Mouse (Mus musculus): Measurements from ENCODE around the gene Llgl2.
"Not testable (repeated sequence)": the region's sequence is repeated elsewhere in the genome, so short reads cannot be mapped to it uniquely, and the experiment has no call there.

Llgl2 gene

DNA sequence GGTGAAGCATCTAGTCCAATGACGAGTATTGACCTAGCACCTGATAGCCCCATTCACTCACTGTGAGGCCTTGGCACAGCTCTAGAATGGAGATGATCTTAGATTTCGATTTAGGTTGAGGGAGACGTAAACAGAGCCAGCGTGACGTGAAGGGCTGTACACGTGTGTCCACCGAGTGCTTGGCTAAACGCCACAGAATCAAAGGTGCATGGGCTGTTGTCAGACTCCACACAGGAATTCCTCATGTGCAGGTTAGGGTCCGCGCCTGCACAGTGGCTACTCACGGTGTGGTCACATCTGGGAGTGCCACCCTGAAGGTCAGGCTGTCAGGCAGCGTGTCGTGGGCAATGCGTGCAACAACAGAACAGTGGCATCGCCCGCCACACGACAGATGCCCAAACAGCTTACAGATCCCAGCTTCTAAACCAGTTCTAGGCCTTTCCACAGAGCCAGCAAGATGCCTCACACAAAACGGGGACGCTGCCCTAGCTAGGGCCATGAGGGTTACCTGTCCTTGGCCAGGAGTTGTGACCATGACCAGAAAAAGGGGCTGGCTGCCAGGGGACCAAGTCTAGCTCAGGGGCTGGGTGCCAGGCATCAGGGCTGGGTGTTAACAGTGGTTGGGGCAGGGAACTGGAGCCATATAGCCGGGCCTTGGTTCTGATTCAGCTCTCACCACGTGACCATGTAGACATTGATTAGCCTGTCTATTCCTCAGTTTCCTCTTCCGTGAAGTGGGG is 13.9 kb downstream of the Llgl2 start:
- DNase-seq: no peak

DNA sequence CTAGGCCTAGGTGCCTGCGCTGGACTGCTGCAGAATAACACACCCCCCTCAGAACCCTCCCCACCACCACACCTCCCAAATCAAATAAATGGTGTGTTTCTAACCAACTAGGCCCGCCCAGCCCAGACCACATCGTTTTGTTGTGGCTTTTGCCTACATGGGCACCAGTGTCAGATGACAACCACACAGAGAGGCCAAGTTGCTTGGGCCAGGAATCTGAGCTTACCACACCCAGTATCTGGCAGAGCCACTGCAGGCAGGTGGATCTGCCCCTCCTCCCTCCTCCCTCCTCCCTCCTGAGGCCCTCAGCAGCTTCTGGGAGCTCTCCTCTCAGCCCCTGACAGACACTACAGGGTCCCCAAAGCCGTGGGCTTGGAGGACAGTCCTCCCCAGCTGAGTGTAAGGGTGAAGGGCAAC is 15.1 kb downstream of the Llgl2 start:
- DNase-seq: no peak

GRCm38 (mm10) chr11:115839732-115840131 is 15.9 kb downstream of the Llgl2 start:
- DNase-seq: no peak

- no peak for DNase-seq
These were observed 17.2 kb downstream of the Llgl2 start for GRCm38 (mm10) chr11:115841044-115841443.

GRCm38 (mm10) chr11:115841961-115842550 is 18.2 kb downstream of the Llgl2 start:
- DNase-seq: no peak

GRCm38 (mm10) chr11:115843141-115843890 is 19.5 kb downstream of the Llgl2 start:
- DNase-seq: no peak

DNA sequence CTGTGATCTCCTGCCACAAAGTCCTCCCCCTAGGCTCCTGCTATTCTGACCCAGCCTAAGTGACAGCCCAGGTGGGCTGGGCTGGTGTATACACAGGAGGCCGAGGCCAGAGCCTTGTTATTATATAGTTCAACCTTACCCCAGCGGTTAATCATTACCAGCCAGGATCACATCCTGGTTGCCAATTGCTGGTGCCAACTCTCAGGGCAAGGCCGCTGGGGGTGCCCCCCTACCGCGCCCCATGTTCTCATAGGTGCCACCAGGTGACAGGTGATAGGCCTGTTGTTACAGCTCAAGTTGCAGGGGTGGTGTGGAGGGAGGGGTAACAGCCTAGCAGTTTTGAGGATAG is 20.0 kb downstream of the Llgl2 start:
- no peak for DNase-seq

- no peak for DNase-seq
These were observed 20.4 kb downstream of the Llgl2 start for GRCm38 (mm10) chr11:115844240-115844639.

DNA sequence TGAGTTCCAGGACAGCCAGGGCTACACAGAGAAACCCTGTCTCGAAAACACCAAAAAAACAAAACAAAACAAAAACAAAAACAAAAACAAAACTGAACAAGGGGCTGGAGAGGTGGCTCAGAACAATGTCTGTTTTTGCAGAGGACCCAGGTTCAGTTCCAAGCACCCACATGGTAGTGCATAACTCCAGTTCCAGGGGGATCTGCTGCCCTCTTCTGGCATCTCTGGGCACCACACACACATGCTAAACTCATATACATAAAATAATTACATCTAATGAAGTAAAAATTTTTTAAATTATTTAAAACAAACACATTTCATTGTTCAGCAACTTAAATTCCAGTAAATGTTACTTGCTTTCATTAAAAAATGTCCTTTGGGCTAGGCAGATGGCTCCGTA is 22.0 kb downstream of the Llgl2 start:
- DNase-seq: no peak

GRCm38 (mm10) chr11:115854674-115855073 is 30.8 kb downstream of the Llgl2 start:
- DNase-seq: no peak

DNA sequence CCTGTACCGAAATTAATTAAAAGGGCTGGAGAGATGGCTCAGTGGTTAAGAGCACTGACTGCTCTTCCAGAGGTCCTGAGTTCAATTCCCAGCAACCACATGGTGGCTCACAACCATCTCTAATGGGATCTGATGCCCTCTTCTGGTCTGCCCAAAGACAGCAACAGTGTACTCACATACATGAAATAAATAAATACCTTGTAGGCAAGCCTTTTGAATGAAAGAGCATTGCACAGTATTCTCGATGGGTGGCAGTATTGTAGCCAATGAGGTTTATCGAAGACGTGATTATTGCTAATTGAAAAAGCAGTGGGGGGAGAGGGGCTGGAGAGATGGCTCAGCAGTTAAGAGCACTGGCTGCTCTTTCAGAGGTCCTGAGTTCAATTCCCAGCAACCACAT is 33.3 kb downstream of the Llgl2 start:
- not testable (repeated sequence) for DNase-seq

DNA sequence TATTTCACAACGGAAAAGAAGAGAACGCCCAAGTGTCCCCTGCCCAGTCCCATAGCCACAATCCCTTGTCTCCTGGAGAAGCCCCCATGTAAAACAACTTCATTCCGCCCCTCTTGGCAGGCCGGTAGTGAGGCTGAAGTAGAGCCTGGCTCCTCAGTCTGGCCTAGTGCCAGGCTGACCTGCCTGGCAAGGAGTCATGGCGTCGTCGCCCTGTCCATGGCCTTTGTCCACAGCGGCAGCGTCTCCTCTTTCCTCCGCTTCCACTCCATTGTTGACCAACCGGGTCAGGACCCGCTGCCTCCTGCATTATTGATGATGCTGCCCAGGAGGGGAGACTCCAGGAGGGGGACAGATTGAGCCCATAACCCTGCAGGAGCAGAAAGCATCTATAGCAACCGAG is 34.1 kb downstream of the Llgl2 start:
- no peak for DNase-seq

DNA sequence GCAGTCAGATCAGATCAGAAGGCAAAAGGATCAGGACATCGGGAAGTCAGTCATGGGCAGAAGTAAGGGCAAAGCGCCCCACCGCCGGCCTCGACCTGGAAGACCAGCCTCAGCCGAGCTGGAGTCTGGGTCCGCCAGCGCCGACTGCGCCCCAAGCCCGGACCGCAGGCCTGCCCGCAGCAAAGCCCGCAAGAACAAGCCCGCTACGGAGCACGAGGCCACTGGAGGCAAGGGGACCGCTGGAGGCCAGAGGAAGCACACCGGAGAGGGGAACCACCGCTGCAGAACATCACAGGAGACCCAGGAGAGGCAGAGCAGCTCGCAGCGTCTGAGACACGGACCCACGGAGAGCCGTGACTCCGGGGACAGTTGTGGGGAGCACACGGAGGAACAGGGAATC is 34.5 kb downstream of the Llgl2 start, which contains the start of gene Myo15b:
Gene Myo15b, plus strand, starts transcription at position 53 of the 400 bp plus-strand sequence.
- no peak for DNase-seq

DNA sequence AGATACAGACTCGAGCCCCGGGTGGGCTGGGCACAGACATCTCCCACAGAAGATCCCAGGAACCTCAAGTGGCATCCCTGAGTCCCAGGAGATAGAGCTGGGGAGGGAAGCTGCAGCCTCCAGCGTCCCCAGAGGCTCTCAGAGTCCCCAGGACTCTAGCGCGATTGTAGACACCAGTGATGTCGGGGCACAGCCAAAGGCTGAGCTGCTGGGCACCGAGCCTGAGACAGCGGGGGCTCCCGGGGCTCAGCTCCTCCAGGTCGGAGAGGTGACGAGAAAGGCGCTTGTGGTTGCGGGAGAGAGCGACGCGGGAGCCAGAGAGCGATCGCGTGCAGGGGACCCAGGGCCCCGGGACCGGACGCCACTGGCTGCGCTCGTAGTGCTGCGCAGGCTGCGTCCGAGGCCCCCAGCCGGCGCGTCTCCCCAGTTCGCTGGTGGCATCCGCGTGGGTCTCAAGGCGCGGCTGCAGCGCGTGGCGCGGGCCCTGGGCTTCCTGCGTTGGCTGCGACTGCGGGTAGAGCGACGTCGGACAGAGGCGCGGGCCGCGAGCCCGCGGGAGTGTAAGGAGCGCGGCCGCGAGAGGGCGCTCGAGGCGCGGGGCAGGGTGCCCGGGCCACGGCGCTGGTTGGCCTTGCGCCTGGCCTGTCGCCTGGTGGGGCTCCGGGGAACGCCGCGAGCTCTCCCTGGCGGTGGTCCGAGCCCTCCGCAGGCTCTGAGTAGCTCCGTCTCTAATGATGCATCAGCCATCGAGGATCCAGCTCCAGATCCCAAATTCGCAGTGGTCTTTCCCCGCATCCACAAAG is 35.5 kb downstream of the Llgl2 start:
- DNase-seq: peak; percentile 94

DNA sequence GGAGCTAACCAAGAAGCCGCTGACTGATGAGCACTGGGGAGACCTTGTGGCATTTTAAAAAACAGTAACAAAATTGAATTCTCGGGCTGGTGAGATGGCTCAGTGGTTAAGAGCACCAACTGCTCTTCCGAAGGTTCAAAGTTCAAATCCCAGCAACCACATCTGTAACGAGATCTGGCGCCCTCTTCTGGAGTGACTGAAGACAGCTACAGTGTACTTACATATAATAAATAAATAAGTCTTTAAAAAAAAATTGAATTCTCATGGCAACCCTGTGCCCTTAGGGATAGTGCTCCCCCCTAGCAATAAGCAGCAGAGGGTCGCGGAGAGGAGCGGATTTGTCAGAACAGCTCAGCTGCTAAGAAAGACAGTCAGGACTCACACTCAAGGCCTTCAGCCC is 40.0 kb downstream of the Llgl2 start:
- DNase-seq: no peak

- DNase-seq: peak; percentile 6
These were observed 45.5 kb downstream of the Llgl2 start for GRCm38 (mm10) chr11:115869393-115869792.

DNA sequence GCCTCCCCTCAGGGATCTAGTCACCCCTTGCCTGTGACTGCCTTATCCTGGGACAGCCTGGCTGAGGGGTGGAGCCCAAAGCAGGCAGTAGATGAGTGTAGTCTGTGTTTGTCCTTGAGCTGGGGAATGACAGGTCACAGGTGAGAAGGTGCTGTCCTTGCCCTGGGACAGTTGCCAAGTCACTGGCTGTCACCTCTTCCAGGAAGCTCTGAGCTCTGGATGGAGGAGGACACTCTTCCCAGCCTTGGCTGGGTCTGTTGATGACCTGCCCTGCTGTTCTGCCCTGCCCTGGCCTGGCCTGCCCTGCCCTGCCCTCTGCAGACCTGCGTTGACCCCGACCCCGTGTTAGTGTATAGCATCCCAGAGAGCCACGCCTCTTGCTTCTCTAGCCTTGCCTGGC is 48.6 kb downstream of the Llgl2 start:
- DNase-seq: no peak

DNA sequence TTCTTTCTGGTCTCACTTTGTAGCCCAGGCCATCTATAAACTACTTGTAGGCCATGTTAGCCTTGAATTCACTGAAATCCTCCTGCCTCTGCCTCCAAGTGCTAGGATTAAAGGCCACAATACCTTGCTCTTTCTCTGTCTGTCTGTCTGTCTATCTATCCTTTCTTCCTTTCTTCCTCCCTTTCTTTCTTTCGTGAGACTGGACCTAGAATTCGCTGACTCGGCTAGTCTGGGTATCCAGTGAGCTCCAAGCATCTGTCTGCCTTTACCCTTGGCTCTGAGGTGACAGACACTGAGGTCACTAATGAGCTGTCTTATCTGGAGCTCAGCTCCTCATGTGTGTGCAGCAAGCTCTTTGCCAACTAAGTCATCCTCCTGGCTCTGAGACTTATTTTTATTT is 52.1 kb downstream of the Llgl2 start:
- no peak for DNase-seq

- DNase-seq: peak; percentile 18
These were observed 52.6 kb downstream of the Llgl2 start for GRCm38 (mm10) chr11:115876438-115876837.

- peak; percentile 46 for DNase-seq
These were observed 53.4 kb downstream of the Llgl2 start for GRCm38 (mm10) chr11:115877174-115877755.

DNA sequence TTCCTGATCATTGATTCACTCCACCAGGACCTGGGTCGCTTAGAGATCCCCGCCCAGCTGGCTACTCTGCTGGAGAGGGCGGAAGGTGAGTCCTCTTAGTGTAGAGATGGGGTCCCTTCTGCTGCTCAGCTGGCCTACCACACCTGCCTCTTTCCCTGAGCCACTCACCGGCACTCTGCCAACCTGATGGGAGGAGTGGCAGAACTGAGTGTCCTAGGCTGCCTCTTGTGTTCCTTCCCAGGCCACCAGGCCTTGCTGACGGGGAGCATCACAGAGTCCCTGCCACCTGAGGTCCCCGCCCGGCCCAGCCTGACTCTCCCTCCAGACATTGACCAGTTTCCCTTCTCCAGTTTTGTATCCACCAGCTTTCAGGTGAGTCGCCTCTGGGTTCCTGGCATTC is 54.2 kb downstream of the Llgl2 start:
- DNase-seq: no peak

- DNase-seq: peak; percentile 80
These were observed 57.2 kb downstream of the Llgl2 start for GRCm38 (mm10) chr11:115881002-115881401.

DNA sequence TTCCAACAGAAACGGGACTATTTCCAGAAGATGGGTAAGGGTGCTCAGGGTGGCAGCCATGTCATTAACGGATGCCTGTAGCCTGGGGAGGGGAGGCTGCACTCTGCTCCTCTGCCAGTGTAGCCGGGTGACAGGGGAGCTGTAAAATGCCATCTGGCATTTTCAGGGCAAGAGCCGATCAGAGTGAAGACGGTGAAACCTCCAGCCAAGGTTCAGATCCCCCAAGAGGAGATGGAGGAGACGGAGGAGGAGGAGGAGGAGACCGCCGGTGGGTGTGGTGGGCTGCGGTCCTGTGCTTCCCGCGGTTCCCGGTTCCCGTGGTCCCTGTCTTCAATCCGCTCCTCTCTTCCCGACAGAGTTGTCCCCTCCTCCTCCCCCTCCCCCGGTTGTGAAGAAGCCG is 59.4 kb downstream of the Llgl2 start:
- DNase-seq: no peak

All from thymus, postnatal 4 days (tissue).